Mouse (Mus musculus) hematopoietic stem cell, adult 5-6 weeks (primary cell): ENCODE data around the gene Myh10. TPM values are rescaled to one million over a fixed set of nuclear protein-coding genes. Genes with fewer than 3 reads are reported as not detected.

Experiments used
- ATAC-seq, 2 experiments: fragments of 125-278 bp in 1 of 2; replicated peaks in 1 of 2; 2 replicates each; pipeline ENCODE4 v1.8.0; 2016 to 2017; ENCODE audit warnings: inconsistent platforms in 2 of 2, mild to moderate bottlenecking in 2 of 2, moderate number of reproducible peaks in 2 of 2, low read depth in 1 of 2, moderate TSS enrichment in 1 of 2; ENCODE audit not compliant: low FRiP score in 2 of 2, poor library complexity in 2 of 2, severe bottlenecking in 2 of 2, insufficient read depth in 1 of 2, low TSS enrichment in 1 of 2
- total RNA-seq: library from RNA; stranded (forward); fragments of 172-1452, 232-1000 nt; gene quantifications from 2 replicates; pipeline ENCODE4 v1.2.3, GENCODE M21; 2017

Myh10 gene
- total RNA-seq, result 7.9 and 8.8 TPM in 2 replicates

DNA sequence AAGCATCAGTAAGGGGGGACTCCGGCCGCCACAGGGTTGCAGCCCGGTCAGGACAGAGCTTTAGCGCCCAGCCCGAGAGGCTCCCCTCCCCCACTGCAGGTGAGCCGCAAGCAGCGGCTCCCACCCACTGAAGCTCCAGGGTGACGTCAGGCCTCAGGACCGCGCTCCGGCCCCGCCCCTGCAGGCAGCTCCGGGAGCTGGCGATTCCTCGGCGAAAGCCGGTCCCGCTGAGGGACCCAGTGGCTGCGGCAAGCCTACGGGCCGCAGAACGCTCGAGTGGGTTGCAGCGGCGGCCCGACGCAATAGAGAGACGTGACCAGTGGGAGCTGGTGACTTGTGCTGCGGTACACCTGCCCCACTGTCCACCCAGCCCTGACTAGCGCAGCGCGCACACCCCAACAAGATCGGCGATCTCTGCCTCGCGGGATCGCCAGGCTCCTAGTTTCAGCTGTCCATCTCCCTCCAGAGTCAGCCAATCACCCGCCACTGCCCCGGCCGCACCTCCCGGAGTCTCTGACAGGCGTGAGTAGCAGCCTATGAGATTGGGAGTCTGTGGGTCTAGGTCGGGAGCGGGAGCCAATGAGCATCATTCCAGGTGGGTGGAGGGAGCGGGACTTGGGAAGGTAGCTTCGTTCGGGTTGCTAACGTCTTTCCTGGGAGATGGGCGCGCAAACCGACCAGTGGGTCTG is at the start of gene Myh10:
Gene Myh10 (plus strand): TSS at position 239 of the 689 bp plus-strand sequence.
- ATAC-seq, result peak; percentile 98 to 99

DNA sequence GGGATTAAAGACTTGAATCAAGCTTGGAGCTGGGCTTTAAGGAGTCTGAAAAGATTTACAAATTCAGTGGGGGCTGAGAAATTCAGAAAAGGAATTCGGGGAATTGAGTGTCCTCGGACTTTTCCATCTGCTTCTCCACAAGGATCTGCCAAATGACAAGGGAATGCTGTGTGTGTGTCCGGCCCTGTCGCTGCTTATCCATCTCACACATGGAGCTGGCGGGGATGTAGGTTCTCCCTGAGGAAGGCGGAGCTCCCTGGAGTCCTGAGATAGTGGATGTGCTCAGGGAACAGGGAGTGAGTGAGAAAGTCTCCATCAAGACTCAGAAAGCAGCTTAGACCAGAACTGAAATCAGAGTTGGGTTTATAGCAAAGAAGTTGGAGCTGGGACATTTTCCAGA is 46.6 kb upstream of the Myh10 start:
- ATAC-seq, result no peak

DNA sequence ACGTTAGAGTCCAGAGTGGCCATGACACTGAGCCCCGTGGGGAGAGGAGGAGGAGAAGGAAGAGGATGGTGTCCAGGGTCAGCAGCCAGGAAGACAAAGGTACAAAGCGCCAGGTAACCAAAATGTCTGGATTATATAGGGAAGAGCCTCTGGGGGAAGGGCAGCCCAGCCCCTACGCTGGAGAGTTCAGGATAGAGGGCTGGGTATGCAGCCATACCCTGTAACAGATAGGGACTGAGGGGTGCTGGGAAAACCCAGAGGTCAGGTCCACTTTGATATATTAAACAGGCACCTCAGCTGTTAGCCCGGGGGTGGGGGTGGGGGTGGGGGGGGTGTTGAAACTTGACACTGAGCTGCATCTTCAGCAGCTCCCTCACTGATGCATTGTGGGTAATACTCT is 43.6 kb upstream of the Myh10 start:
- ATAC-seq, result no peak

GRCm38 (mm10) chr11:68648385-68649148 is 42.8 kb upstream of the Myh10 start:
- ATAC-seq, result no peak

DNA sequence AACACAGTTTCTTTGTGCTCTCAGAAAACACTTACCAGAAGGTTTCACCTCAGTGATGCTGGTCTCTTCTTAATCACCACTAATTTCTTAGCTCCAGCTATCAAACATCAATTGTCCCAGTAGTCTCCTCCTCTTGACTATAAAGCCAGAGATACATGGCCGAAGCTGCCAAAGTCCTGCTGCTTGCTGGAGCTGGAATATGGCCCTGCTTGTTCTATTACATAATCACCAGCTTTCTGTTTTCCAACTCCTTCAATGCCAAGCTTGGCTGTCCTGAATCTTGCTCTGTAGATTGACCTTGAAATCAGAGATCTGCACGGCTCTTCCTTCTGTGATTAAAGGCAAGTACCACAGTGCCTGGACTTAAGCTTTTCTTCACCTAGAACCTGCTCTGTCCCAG is 39.8 kb upstream of the Myh10 start:
- ATAC-seq, result no peak

GRCm38 (mm10) chr11:68655524-68655923 is 35.8 kb upstream of the Myh10 start:
- no peak for ATAC-seq

- ATAC-seq, result no peak
Measured at GRCm38 (mm10) chr11:68656887-68657685, 34.3 kb upstream of the Myh10 start.

DNA sequence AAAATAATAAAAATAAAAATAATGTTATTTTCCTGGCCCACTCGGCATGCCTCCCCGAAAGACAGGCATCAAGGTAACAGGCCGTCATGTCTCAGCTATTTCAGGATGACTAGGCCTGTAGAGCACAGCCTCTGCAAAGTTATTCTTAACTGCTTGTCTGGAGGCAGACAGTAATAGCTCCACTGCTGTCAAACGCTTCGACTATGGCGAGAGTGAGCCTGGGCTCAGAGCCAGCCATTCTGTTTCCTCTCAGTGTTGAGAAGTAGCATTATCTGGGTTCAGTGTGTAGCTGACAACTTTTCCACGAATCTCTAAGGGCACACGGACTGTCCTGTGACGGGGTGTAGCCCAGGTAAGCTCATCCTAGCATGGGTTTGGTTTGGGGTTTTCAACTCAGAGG is 33.5 kb upstream of the Myh10 start:
- ATAC-seq, result no peak

- ATAC-seq, result 0 out of 4 replicates have a peak, but pooled peaks of 1 of the 2 experiments have one; percentile 21
Measured at GRCm38 (mm10) chr11:68665331-68665730, 26.0 kb upstream of the Myh10 start.

DNA sequence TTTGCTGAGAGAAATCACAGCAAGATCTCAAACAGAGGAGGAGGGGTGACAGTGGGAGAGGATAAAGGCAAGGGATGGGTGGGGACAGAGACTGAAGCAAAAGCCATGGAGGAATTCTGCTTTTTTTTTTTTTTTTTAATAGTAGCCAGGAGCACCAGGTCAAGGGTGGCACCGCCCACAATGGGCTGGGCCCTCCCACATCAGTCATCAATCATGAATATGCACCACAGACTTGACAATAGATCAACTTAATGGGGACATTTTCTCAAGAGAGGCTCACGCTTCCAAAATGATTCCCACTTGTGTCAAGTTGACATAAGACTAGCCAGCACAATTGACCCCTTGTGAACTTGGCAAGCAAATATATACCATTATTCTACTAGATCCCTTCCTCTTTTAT is 25.1 kb upstream of the Myh10 start:
- ATAC-seq, result no peak

GRCm38 (mm10) chr11:68672270-68672970 is 18.9 kb upstream of the Myh10 start:
- ATAC-seq, result no peak

- ATAC-seq, result no peak
Measured at GRCm38 (mm10) chr11:68674071-68674470, 17.3 kb upstream of the Myh10 start.

- ATAC-seq, result no peak
Measured at GRCm38 (mm10) chr11:68674643-68675042, 16.7 kb upstream of the Myh10 start.

GRCm38 (mm10) chr11:68675274-68675673 is 16.1 kb upstream of the Myh10 start:
- no peak for ATAC-seq

DNA sequence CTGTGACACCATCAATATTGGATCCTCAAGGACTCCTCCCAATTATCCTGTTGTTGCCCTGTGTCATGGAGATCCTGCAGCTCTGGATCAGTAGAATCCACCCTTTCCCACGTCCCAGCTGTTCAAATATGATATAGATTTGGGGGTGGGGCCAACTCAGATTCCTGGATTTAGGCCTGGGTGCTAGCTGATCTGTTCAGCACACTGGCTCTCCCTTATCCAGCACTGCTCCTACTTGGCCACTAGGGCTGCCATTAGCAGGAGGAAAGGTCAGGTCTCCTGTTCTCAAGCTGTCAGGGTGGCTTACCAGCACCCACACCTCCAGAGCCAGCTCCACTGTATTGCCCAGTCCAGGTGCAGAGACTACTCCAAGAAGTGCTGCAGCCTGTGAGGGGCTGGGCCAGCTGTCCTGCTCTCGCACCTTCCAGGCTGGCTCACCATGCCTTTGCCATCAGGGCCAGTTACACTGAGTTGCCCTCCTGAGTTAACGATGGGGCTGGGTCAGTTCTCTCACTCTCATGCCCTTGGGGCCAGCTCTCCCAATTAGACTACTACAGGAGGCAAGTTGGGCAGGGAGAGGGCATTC is 10.0 kb upstream of the Myh10 start:
- 0 out of 4 replicates have a peak, but pooled peaks of 1 of the 2 experiments have one; percentile 10 for ATAC-seq

- no peak for ATAC-seq
Measured at GRCm38 (mm10) chr11:68682136-68682806, 9.1 kb upstream of the Myh10 start.

GRCm38 (mm10) chr11:68686001-68686400 is 5.4 kb upstream of the Myh10 start:
- no peak for ATAC-seq
